Mouse (Mus musculus) limb, embryonic 14.5 days (tissue): ENCODE results near the gene Itpr2. TPM values are rescaled to one million over a fixed set of nuclear protein-coding genes. Genes with fewer than 3 reads are reported as not detected.

Experiments
- ATAC-seq: fragments of 200-750 bp; cut with Nextera tagmentation; 2 replicates; pipeline ENCODE4 v1.8.0; 2017; ENCODE audit warnings: low read depth, moderate number of reproducible peaks, moderate TSS enrichment; ENCODE audit not compliant: low FRiP score
- DNase-seq: peaks from one replicate; pipeline ENCODE4 v3.0.0-alpha.2; 2015; ENCODE audit warnings: low spot score
- H3K27ac ChIP-seq: fragments of 300-500 bp; sonication (generic); replicated peaks from 2 replicates; pipeline ENCODE4 v1.5.1; 2014; ENCODE audit warnings: low read depth, mild to moderate bottlenecking, low read length, moderate library complexity, mixed read lengths
- H3K27me3 ChIP-seq: fragments of 300-500 bp; sonication (generic); 2 replicates; pipeline ENCODE4 v1.6.1; 2014; ENCODE audit warnings: low read length, mixed read lengths; ENCODE audit not compliant: control insufficient read depth, insufficient read depth
- H3K36me3 ChIP-seq: fragments of 300-500 bp; sonication (generic); 2 replicates; pipeline ENCODE4 v1.6.1; 2014; ENCODE audit warnings: mild to moderate bottlenecking, low read length, moderate library complexity, mixed read lengths; ENCODE audit not compliant: control insufficient read depth, insufficient read depth
- H3K4me1 ChIP-seq: fragments of 300-500 bp; sonication (generic); 2 replicates; pipeline ENCODE4 v1.6.1; 2014; ENCODE audit warnings: antibody characterized with exemption, low read length, mixed read lengths; ENCODE audit not compliant: control insufficient read depth, insufficient read depth
- H3K4me2 ChIP-seq: fragments of 300-500 bp; sonication (generic); replicated peaks from 2 replicates; pipeline ENCODE4 v1.6.1; 2014; ENCODE audit warnings: low read depth, mild to moderate bottlenecking, low read length, moderate library complexity; ENCODE audit not compliant: severe bottlenecking
- H3K4me3 ChIP-seq: fragments of 300-500 bp; sonication (generic); replicated peaks from 2 replicates; pipeline ENCODE4 v1.5.1; 2014; ENCODE audit warnings: low read length
- H3K9ac ChIP-seq: fragments of 300-500 bp; sonication (generic); 2 replicates; pipeline ENCODE4 v1.6.1; 2014; ENCODE audit warnings: mild to moderate bottlenecking, low read depth, low read length, moderate library complexity; ENCODE audit not compliant: severe bottlenecking
- H3K9me3 ChIP-seq: fragments of 300-500 bp; sonication (generic); 2 replicates; pipeline ENCODE4 v1.6.1; 2016; ENCODE audit warnings: low read length; ENCODE audit not compliant: control insufficient read depth
- POLR2A ChIP-seq: fragments of 200-500 bp; IDR thresholded peaks from 2 replicates; pipeline ENCODE4 v1.8.0; 2012; ENCODE audit warnings: inconsistent platforms, mild to moderate bottlenecking, moderate library complexity, borderline replicate concordance; ENCODE audit not compliant: insufficient read depth, insufficient read length; ENCODE audit errors: extremely low read depth
- WGBS: fragments of 180-500 bp; shearing (Covaris S2); extraction: QIAGEN DNeasy Blood & Tissue Kit; methylation state at CpG from one replicate; pipeline ENCODE4 v1.1.7; 2014; 5-methylcytosine and 5-hydroxymethylcytosine counted together
- polyA plus RNA-seq, 2 experiments: library from polyadenylated mRNA; depleted of rRNA in 1 of 2; stranded (reverse) in 1 of 2; unstranded in 1 of 2; fragments of >200 nt; fragmentation: Nextera tagmentation in 1 of 2; extraction: Ambion mirVana in 1 of 2; gene quantifications; 2 replicates each; pipeline versions ENCODE4 v1.2.1 to v1.2.3; 2012 to 2014

The Itpr2 gene
- polyA plus RNA-seq, 2 experiments, result 4.7 to 11.3 TPM

- DNase-seq (no peak), ATAC-seq (no peak)
- H3K4me2 ChIP-seq, result no peak overlapping the region
- H3K27ac ChIP-seq, result no peak overlapping the region
- H3K36me3 ChIP-seq, result no peaks in the 10 kb centered on the region
- 66% methylated on average over 8 of the region's 8 CpGs for WGBS
- no peak overlapping the region for H3K9ac ChIP-seq
- no peak overlapping the region for H3K4me3 ChIP-seq
- no peaks in the 10 kb centered on the region for H3K27me3 ChIP-seq
- TF ChIP-seq POLR2A, result no peak
- no peaks in the 10 kb centered on the region for H3K4me1 ChIP-seq
- no peaks in the 10 kb centered on the region for H3K9me3 ChIP-seq
Measured at GRCm38 (mm10) chr6:146460936-146461335, 41.1 kb downstream of the Itpr2 start.

- no peak for ATAC-seq
Measured at GRCm38 (mm10) chr6:146458436-146458835, 43.6 kb downstream of the Itpr2 start.

GRCm38 (mm10) chr6:146456741-146457140, 45.3 kb downstream of the Itpr2 start:
- TF ChIP-seq POLR2A, result no peak
- Histone ChIP-seq H3K9me3 (no peaks in the 10 kb centered on the region), H3K27me3 (no peaks in the 10 kb centered on the region), H3K4me2 (no peak overlapping the region), H3K4me3 (no peak overlapping the region), H3K4me1 (no peaks in the 10 kb centered on the region), H3K36me3 (no peaks in the 10 kb centered on the region), H3K9ac (no peak overlapping the region), H3K27ac (no peak overlapping the region)
- DNase-seq (no peak), ATAC-seq (no peak)
- WGBS, result 88% methylated on average over 5 of the region's 5 CpGs

More at GRCm38 (mm10) chr6:146458436-146458835, 43.6 kb downstream of the Itpr2 start:
- Histone ChIP-seq H3K9ac (no peak overlapping the region), H3K9me3 (no peaks in the 10 kb centered on the region), H3K4me3 (no peak overlapping the region), H3K27me3 (no peaks in the 10 kb centered on the region), H3K36me3 (no peaks in the 10 kb centered on the region), H3K4me2 (no peak overlapping the region), H3K27ac (no peak overlapping the region), H3K4me1 (no peaks in the 10 kb centered on the region)
- 47% methylated on average over 5 of the region's 5 CpGs for WGBS
- TF ChIP-seq POLR2A, result no peak
- DNase-seq, result no peak

GRCm38 (mm10) chr6:146454520-146455511, 47.2 kb downstream of the Itpr2 start:
- Histone ChIP-seq H3K27me3 (no peaks in the 10 kb centered on the region), H3K4me2 (no peak overlapping the region), H3K9me3 (no peaks in the 10 kb centered on the region), H3K4me3 (no peak overlapping the region), H3K36me3 (no peaks in the 10 kb centered on the region), H3K27ac (no peak overlapping the region), H3K9ac (no peak overlapping the region), H3K4me1 (no peaks in the 10 kb centered on the region)
- ATAC-seq (no peak), DNase-seq (no peak)
- TF ChIP-seq POLR2A, result no peak
- 85% methylated on average over 10 of the region's 10 CpGs for WGBS

GRCm38 (mm10) chr6:146452474-146452873, 49.5 kb downstream of the Itpr2 start:
- Histone ChIP-seq H3K9ac (no peak overlapping the region), H3K9me3 (no peaks in the 10 kb centered on the region), H3K36me3 (no peaks in the 10 kb centered on the region), H3K27ac (no peak overlapping the region), H3K4me3 (no peak overlapping the region), H3K4me1 (no peaks in the 10 kb centered on the region), H3K4me2 (no peak overlapping the region), H3K27me3 (no peaks in the 10 kb centered on the region)
- TF ChIP-seq POLR2A, result no peak
- no peak for DNase-seq
- 33% methylated on average over 16 of the region's 16 CpGs for WGBS
- ATAC-seq, result no peak
